Mouse (Mus musculus) gastrocnemius, adult 2 months (tissue): Measurements from ENCODE around the gene Gm26965. TPM values are rescaled to one million over a fixed set of nuclear protein-coding genes. Genes with fewer than 3 reads are reported as not detected.
A peak's percentile ranks its signal among the peaks of the same experiment; 100 is the strongest.

Experiments
- DNase-seq: peaks from one replicate; pipeline ENCODE4 v3.0.0; 2022
- H3K27ac ChIP-seq: fragments of 200-600 bp; 2 replicates; pipeline ENCODE4 v1.8.1; 2022; ENCODE audit warnings: mild to moderate bottlenecking
- H3K4me3 ChIP-seq: fragments of 200-600 bp; 2 replicates; pipeline ENCODE4 v1.8.1; 2022; ENCODE audit warnings: mild to moderate bottlenecking, moderate library complexity
- CTCF ChIP-seq: fragments of 200-600 bp; IDR thresholded peaks from 2 replicates; pipeline ENCODE4 v1.8.1; 2022; ENCODE audit warnings: antibody characterized with exemption, mild to moderate bottlenecking, moderate library complexity
- intact Hi-C: fragments of 180-260 bp; cut with DNase I; formaldehyde crosslinking; loops from one replicate; pipeline ENCODE4 v1.15.1; 2025
- long read RNA-seq, 2 experiments: library from polyadenylated mRNA; stranded (forward); transcript quantifications; one replicate each; pipeline ENCODE4 v2.0.0; 2021
- total RNA-seq, 2 experiments: library from RNA; stranded (reverse); gene quantifications; 2 replicates each; pipeline ENCODE4 v1.2.3; 2021

Gene Gm26965
- total RNA-seq: under 1 TPM in 1 of 2 experiments, not detected in 1; 0.20 TPM
- long read RNA-seq, experiment 1: 0 reads
- long read RNA-seq, experiment 2: 0 reads

GRCm38 (mm10) chr13:67525753-67526410, at the start of gene Gm26965, which contains the start of gene Zfp87:
Gene Gm26965 (minus strand): TSS chr13:67526151.
Gene Zfp87 (minus strand): TSS chr13:67526177.
- peak; percentile 94 for DNase-seq
- TF ChIP-seq CTCF: no peak
- intact Hi-C loops: loop anchor here (2.0 to 10.0 kb wide), 2 partner anchors 27 to 199 kb away; partner anchors contain the start of genes Zfp65 and Zfp748
- Histone ChIP-seq H3K4me3 (peak within 1 kb of the TSS; percentile 84), H3K27ac (peak within 1 kb of the TSS; percentile 89)

- intact Hi-C loops: no loop called here
- no peak for DNase-seq
- H3K27ac ChIP-seq: no peak overlapping the region
- H3K4me3 ChIP-seq: no peak overlapping the region
- TF ChIP-seq CTCF: no peak
Observed at GRCm38 (mm10) chr13:67572591-67573189, 46.7 kb upstream of the Gm26965 start.

DNA sequence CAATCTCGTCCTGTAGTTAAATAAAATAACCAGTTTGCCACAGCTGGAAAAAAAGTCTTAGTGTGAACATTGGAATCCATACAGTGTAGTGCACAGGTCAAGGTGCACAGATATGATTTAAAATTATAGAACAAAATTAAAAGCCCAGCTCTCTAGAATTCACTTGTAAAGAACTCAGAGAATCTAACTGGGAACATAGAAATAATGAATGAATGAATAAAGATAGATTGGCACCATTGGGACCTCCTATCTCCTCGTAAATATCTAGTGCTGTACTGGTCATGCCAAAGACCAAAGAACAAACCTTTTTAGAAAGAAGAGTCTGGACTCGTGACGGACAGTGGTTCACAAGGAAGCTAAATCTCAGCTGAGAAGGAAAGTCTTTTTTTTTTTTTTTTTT, 27.8 kb upstream of the Gm26965 start, which contains the start of gene Zfp748:
TSS of gene Zfp748 (minus strand) at position 101 of the 400 bp plus-strand sequence.
- no peak for DNase-seq
- H3K4me3 ChIP-seq: peak within 1 kb of the TSS; percentile 98
- TF ChIP-seq CTCF: no peak
- peak within 1 kb of the TSS; percentile 87 for H3K27ac ChIP-seq
- intact Hi-C loops: loop anchor here (2.0 kb wide), 1 partner anchor 27 kb away; the partner anchor contains the start of genes Gm26965 and Zfp87

- DNase-seq: peak; percentile 83
- Histone ChIP-seq H3K27ac (peak overlapping the region; percentile 87), H3K4me3 (peak overlapping the region; percentile 98)
- intact Hi-C loops: loop anchor here (2.0 kb wide), 1 partner anchor 26 kb away; the partner anchor contains the start of genes Gm26965 and Zfp87
- no peak for TF ChIP-seq CTCF
Observed at GRCm38 (mm10) chr13:67552505-67553346, 26.8 kb upstream of the Gm26965 start.

DNA sequence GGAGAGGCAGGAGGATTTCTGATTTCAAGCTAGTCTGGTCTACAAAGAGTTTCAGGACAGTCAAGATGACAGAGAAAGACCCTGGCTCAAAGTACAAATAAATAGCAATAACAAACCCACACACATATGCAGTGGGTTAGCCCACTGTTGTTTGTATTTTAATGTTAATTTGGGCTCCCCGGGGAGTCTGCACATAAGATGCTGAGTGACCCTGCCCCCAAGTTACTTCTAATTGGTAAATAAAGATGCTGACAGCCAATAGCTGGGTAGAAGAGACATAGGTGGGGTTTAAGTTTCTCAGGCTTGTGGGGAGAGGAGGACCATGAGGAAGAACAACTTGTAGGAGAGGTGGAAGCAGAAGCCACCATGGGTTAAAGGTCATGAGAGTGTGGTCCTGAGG, 20.0 kb upstream of the Gm26965 start:
- Histone ChIP-seq H3K27ac (no peak overlapping the region), H3K4me3 (no peak overlapping the region)
- intact Hi-C loops: no loop called here
- TF ChIP-seq CTCF: no peak
- DNase-seq: no peak

DNA sequence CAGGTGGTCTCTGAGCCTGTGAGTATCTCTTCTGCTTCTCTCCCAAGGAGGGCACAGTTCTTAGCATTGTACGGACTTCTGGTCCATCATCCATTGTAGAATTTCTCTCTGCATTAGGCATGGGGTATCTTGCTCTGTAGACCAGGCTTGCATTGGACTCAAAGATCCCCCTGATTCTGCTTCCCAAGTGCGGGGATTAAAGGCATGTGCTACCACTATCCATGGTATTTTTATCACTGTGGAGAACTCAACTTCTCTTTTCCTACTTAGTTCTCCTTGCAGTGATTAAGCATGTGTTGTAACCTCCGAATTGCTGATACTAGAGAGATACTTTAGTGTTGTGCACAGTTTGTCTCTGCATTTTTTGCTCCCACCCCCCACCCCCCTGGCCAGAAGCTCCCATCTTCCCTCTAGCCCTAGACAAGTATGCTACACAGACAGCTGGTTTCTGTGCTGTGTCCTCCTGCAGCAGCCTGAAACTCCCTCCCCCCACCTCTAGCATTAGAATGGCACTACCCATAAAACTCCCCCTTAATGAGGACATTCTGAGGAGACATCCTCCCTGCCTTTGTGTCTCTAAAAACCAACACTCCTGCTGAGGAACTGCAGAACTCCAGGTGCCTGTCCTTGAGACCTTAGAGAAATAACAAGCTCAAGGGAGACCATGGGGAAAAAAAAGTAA, 1.2 kb upstream of the Gm26965 start:
- no peak for TF ChIP-seq CTCF
- H3K4me3 ChIP-seq: no peak overlapping the region
- intact Hi-C loops: loop anchor here (2.0 to 10.0 kb wide), 2 partner anchors 26 to 198 kb away; partner anchors contain the start of genes Zfp65 and Zfp748
- no peak for DNase-seq
- no peak overlapping the region for H3K27ac ChIP-seq

- Histone ChIP-seq H3K4me3 (peak overlapping the region; percentile 90; the same call in 1 of the 2 replicates), H3K27ac (peak overlapping the region; percentile 87)
- TF ChIP-seq CTCF: no peak
- intact Hi-C loops: loop anchor here (10.0 kb wide), 1 partner anchor 236 kb away; no protein-coding TSS in a partner anchor
- no peak for DNase-seq
Observed at GRCm38 (mm10) chr13:67500908-67501307, 25.0 kb downstream of the Gm26965 start.

DNA sequence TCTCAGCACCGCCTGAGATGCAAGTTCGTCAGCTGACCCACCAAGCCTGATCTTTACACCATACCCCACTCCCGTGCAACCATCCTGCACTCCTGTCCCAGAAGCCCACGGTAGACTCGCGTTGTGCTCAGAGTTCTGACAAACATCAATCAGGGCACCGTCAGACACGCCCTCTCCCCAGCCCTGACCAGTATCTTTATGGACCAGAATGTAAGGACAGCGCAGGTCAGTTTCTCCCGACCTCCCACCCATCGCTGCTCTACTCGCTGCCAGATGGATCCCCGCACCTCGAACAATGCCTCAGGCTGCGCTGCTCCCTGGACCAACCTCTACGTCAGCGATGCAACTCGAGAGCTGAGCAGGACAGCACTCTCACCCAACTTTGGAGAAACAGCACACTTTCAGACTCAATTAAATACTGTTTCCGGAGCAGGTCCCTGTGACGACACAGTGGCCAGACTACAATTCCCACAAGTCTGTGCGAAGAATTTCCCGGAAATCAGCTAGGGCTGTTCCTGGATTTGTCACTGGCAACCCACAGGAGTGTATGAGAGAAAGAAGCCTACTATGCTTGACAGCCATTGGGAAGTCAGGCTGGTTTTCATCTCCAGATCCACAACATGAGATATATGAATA, 25.7 kb downstream of the Gm26965 start, which contains the start of gene Zfp58:
TSS of gene Zfp58 (minus strand) at position 472 of the 636 bp plus-strand sequence.
- H3K27ac ChIP-seq: peak within 1 kb of the TSS; percentile 87

DNA sequence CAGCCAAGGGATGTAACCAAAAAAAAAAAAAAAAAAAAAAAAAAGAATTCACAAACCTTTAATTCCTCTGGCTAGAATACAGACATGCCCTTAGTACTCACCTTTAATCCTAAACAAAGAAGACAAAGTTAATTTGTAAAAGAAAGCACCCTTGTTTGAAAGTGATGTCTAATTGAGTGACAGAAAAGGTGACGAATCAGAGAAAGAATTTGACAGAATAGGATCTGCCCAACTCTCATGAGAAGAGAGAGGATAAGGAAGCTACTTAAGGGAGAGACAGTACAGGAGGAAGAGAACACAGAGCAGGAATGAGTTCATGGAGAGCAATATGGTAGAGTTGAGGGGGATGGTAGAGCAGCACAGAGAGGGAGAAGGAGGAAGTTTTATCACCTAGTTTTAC, 30.3 kb downstream of the Gm26965 start:
- intact Hi-C loops: no loop called here
- no peak for TF ChIP-seq CTCF
- no peak overlapping the region for H3K27ac ChIP-seq
- no peak for DNase-seq
- H3K4me3 ChIP-seq: no peak overlapping the region

More for the DNA sequence above, 25.7 kb downstream of the Gm26965 start, which contains the start of gene Zfp58:
- H3K4me3 ChIP-seq: peak within 1 kb of the TSS; percentile 90
- intact Hi-C loops: loop anchor here (10.0 kb wide), 1 partner anchor 235 kb away; no protein-coding TSS in a partner anchor
- no peak for TF ChIP-seq CTCF
- DNase-seq: peak; percentile 83

DNA sequence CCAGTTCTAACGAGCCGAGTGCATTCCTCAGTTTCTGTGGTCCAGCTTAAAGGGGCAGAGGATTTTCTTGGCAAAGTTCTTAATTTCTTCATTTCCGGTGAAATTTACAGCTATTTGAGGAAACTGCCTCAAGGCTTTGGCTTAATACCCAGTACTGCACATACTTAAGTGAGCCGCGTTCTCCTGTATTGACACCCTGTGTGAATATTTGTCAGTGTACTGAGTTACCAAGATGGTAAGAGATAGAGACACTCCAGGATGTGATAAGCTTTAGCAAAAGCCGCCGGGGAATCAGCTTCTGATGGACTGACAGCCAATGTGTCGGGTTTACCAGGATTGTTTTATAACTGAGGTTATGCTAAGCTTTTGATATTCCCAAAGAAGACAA, 41.5 kb downstream of the Gm26965 start:
- TF ChIP-seq CTCF: no peak
- no peak for DNase-seq
- H3K27ac ChIP-seq: peak overlapping the region; percentile 93
- H3K4me3 ChIP-seq: peak overlapping the region; percentile 94
- intact Hi-C loops: no loop called here
